Mouse (Mus musculus): ENCODE measurements at regions not wholly inside any gene's neighbourhood (a gene's known extent, or its start where the extent isn't known, plus 50 kb on each side); places are given as distances from the start of the nearest gene placed in this dataset.

DNA sequence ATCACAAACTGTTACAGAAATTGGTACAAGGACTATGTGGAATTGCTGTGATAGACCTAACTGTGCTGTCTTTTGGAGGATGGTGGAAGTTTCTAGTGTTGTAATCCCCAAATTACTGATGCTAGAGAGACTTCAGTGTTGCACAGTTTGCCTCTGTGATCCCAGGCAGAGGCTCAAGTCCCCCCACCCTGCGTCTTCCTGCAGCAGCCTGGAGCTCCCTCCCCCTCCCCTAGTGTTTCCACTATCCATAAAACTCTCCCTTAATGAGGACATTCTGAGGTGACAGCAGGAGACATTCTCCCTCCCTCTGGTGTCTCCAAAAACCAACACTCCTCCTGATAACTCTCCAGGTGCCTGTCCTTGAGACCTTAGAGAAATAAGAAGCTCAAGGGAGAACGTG is 242.8 kb downstream of the 1700064H15Rik start:
- in situ Hi-C loops (cut with MboI, MseI): loop anchor here (10.0 to 25.0 kb wide), 2 partner anchors 1089 to 1877 kb away; no protein-coding TSS in a partner anchor

DNA sequence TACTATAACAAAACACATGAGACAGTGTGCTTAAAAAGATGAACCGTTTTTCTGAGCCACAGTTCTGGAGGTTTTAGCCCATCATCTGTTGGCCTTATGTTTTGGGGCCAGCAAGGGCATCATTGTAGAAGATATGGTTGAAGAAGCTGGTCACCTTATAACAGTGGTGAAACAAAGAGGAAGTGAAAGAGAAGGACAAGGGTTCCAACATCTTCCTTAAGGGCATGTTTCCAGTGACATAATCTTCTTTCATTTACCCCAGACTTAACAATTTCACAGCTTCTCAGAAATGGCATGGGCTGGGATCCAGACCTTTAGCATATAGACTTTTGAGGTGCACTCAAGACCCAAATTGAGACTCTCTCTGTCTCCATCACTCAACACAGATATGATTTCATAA is 259.5 kb downstream of the 1700064H15Rik start:
- in situ Hi-C loops (cut with MboI, MseI): no loop called here

DNA sequence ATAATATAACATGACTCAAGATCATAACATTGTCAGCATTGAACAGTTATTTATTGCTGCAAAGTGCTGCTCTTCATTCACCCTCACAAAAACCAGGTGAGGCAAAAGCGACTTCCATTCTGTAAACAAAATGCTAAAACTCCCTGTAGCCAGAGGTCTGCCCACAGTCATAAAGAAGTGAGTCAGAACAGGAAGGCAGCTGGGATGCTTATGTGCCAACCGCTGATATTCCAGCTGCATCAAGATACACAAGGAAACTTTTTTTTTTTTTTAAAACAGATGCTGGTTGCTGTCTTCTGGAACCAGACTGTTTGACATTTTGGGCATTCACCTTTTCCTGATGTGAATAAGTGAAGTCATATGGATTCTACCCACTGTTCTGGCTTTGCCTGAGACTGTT is 260.7 kb downstream of the 1700064H15Rik start:
- in situ Hi-C loops (cut with MboI, MseI): no loop called here

Data from regulatory T cell (primary cell).